Mouse (Mus musculus): ENCODE measurements around the gene Oas1h. TPM values are rescaled to one million over a fixed set of nuclear protein-coding genes. Genes with fewer than 3 reads are reported as not detected.

Gene Oas1h
- polyA plus RNA-seq, 1 experiment from 2014 or later = not detected

GRCm38 (mm10) chr5:120844713-120845112 is 16.5 kb upstream of the Oas1h start:
- H3K9me3 ChIP-seq (replicated peaks; ENCODE audit: control insufficient read depth, low read length) = no peaks in the 10 kb centered on the region
- H3K4me3 ChIP-seq (ENCODE audit: low read depth, low read length) = no peak overlapping the region
- WGBS (ENCODE audit: insufficient replicate concordance) = 52% methylated on average over 3 of the region's 3 CpGs
- H3K9ac ChIP-seq (ENCODE audit: low read depth, low read length) = no peak overlapping the region
- no peaks in the 10 kb centered on the region for H3K36me3 ChIP-seq (ENCODE audit: control insufficient read depth, insufficient read depth)
- H3K27ac ChIP-seq (ENCODE audit: low read length) = no peak overlapping the region
- no peak for ATAC-seq (ENCODE audit: low read depth)
- no peaks in the 10 kb centered on the region for H3K4me1 ChIP-seq (ENCODE audit: control insufficient read depth, low read depth, low read length)
- H3K27me3 ChIP-seq (ENCODE audit: control insufficient read depth, insufficient read depth, low read depth, low read length) = no peaks in the 10 kb centered on the region
- H3K4me2 ChIP-seq (ENCODE audit: low read depth, low read length) = no peak overlapping the region

GRCm38 (mm10) chr5:120847067-120847466 is 14.2 kb upstream of the Oas1h start, which contains the start of gene Oas1f:
Gene Oas1f, plus strand, starts transcription at chr5:120847367.
- Histone ChIP-seq H3K27ac (ENCODE audit: low read length) (no peak within 1 kb of the TSS), H3K4me2 (ENCODE audit: low read depth, low read length) (no peak within 1 kb of the TSS), H3K4me3 (ENCODE audit: low read depth, low read length) (no peak within 1 kb of the TSS), H3K9ac (ENCODE audit: low read depth, low read length) (no peak within 1 kb of the TSS), H3K36me3 (ENCODE audit: control insufficient read depth, insufficient read depth) (no peaks in the 10 kb centered on the region), H3K9me3 (replicated peaks; ENCODE audit: control insufficient read depth, low read length) (no peaks in the 10 kb centered on the region), H3K4me1 (ENCODE audit: control insufficient read depth, low read depth, low read length) (no peaks in the 10 kb centered on the region), H3K27me3 (ENCODE audit: control insufficient read depth, insufficient read depth, low read depth, low read length) (no peaks in the 10 kb centered on the region)
- 44% methylated on average over 4 of the region's 4 CpGs for WGBS (ENCODE audit: insufficient replicate concordance)
- ATAC-seq (ENCODE audit: low read depth) = no peak

- no peak overlapping the region for H3K9ac ChIP-seq (ENCODE audit: low read depth, low read length)
- ATAC-seq (ENCODE audit: low read depth) = no peak
- H3K27me3 ChIP-seq (ENCODE audit: control insufficient read depth, insufficient read depth, low read depth, low read length) = no peaks in the 10 kb centered on the region
- no peaks in the 10 kb centered on the region for H3K4me1 ChIP-seq (ENCODE audit: control insufficient read depth, low read depth, low read length)
- H3K4me3 ChIP-seq (ENCODE audit: low read depth, low read length) = no peak overlapping the region
- WGBS (ENCODE audit: insufficient replicate concordance) = 50% methylated on average over 3 of the region's 3 CpGs
- H3K9me3 ChIP-seq (replicated peaks; ENCODE audit: control insufficient read depth, low read length) = no peaks in the 10 kb centered on the region
- no peak overlapping the region for H3K4me2 ChIP-seq (ENCODE audit: low read depth, low read length)
- no peaks in the 10 kb centered on the region for H3K36me3 ChIP-seq (ENCODE audit: control insufficient read depth, insufficient read depth)
- no peak overlapping the region for H3K27ac ChIP-seq (ENCODE audit: low read length)
Observed at GRCm38 (mm10) chr5:120849601-120850136, 11.6 kb upstream of the Oas1h start.

GRCm38 (mm10) chr5:120859241-120859640 is 2.0 kb upstream of the Oas1h start:
- Histone ChIP-seq H3K9me3 (replicated peaks; ENCODE audit: control insufficient read depth, low read length) (no peaks in the 10 kb centered on the region), H3K4me1 (ENCODE audit: control insufficient read depth, low read depth, low read length) (no peaks in the 10 kb centered on the region), H3K9ac (ENCODE audit: low read depth, low read length) (no peak overlapping the region), H3K36me3 (ENCODE audit: control insufficient read depth, insufficient read depth) (no peaks in the 10 kb centered on the region), H3K27ac (ENCODE audit: low read length) (no peak overlapping the region), H3K27me3 (ENCODE audit: control insufficient read depth, insufficient read depth, low read depth, low read length) (no peaks in the 10 kb centered on the region), H3K4me2 (ENCODE audit: low read depth, low read length) (no peak overlapping the region), H3K4me3 (ENCODE audit: low read depth, low read length) (no peak overlapping the region)
- ATAC-seq (ENCODE audit: low read depth) = no peak
- 49% methylated on average over 2 of the region's 2 CpGs for WGBS (ENCODE audit: insufficient replicate concordance)

DNA sequence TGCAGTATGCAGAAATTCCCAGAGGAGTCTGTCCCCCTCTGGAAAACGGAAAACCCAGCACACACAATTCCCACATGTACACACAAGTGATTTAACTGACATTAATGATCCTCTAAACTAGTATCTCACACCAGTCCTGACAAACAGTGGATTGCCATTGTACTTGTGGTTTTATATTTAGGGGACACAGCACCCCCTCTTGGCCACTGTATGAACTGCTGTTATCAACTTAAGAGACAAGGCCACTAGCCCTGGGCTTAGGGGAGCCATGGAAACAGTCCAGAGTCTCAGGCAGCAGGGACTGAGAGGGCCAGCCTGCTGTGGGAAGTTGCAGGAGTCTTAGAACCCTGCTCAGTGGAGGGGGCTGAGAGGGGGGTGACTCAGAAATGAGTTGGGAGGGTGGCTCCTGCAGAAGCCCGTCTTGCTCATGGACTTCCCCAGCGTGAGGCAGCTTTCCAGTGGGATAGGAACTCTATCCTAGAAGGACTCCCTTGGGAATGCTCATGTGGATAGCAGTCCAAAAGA is 4.2 kb downstream of the Oas1h start:
- Histone ChIP-seq H3K36me3 (ENCODE audit: control insufficient read depth, insufficient read depth) (no peaks in the 10 kb centered on the region), H3K4me2 (ENCODE audit: low read depth, low read length) (no peak overlapping the region), H3K27me3 (ENCODE audit: control insufficient read depth, insufficient read depth, low read depth, low read length) (no peaks in the 10 kb centered on the region), H3K27ac (ENCODE audit: low read length) (no peak overlapping the region), H3K9ac (ENCODE audit: low read depth, low read length) (no peak overlapping the region), H3K4me3 (ENCODE audit: low read depth, low read length) (no peak overlapping the region), H3K4me1 (ENCODE audit: control insufficient read depth, low read depth, low read length) (no peaks in the 10 kb centered on the region), H3K9me3 (replicated peaks; ENCODE audit: control insufficient read depth, low read length) (no peaks in the 10 kb centered on the region)
- no peak for ATAC-seq (ENCODE audit: low read depth)
- WGBS (ENCODE audit: insufficient replicate concordance) = 48% methylated on average over 3 of the region's 3 CpGs

GRCm38 (mm10) chr5:120869436-120870015 is 8.3 kb downstream of the Oas1h start:
- no peak overlapping the region for H3K4me3 ChIP-seq (ENCODE audit: low read depth, low read length)
- no peak overlapping the region for H3K27ac ChIP-seq (ENCODE audit: low read length)
- ATAC-seq (ENCODE audit: low read depth) = no peak
- no peak overlapping the region for H3K4me2 ChIP-seq (ENCODE audit: low read depth, low read length)
- no peaks in the 10 kb centered on the region for H3K4me1 ChIP-seq (ENCODE audit: control insufficient read depth, low read depth, low read length)
- WGBS (ENCODE audit: insufficient replicate concordance) = 52% methylated on average over 7 of the region's 7 CpGs
- H3K9me3 ChIP-seq (replicated peaks; ENCODE audit: control insufficient read depth, low read length) = no peaks in the 10 kb centered on the region
- H3K9ac ChIP-seq (ENCODE audit: low read depth, low read length) = no peak overlapping the region
- no peaks in the 10 kb centered on the region for H3K36me3 ChIP-seq (ENCODE audit: control insufficient read depth, insufficient read depth)
- no peaks in the 10 kb centered on the region for H3K27me3 ChIP-seq (ENCODE audit: control insufficient read depth, insufficient read depth, low read depth, low read length)

DNA sequence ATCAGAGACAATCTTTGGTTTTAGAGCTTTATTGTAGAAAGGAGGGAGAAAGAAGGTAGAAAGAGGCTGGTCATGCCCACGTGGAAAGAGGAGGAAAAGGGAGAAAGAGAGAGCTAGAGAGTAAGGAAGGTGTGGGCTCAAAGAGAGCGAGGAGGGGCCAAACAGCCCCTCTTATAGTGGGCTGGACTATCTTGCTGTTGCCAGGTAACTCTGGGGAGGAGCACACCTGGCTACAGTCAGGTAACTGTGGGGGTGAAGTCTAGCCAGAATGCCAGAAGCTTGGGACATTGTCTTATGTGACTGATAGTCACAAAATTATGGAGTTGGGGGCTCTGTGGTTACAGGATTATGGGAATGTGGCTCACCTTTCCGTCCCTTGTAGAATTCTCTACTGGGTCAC is 8.9 kb downstream of the Oas1h start:
- Histone ChIP-seq H3K9me3 (replicated peaks; ENCODE audit: control insufficient read depth, low read length) (no peaks in the 10 kb centered on the region), H3K9ac (ENCODE audit: low read depth, low read length) (no peak overlapping the region), H3K4me1 (ENCODE audit: control insufficient read depth, low read depth, low read length) (no peaks in the 10 kb centered on the region), H3K27ac (ENCODE audit: low read length) (no peak overlapping the region), H3K4me3 (ENCODE audit: low read depth, low read length) (no peak overlapping the region), H3K4me2 (ENCODE audit: low read depth, low read length) (no peak overlapping the region), H3K27me3 (ENCODE audit: control insufficient read depth, insufficient read depth, low read depth, low read length) (no peaks in the 10 kb centered on the region), H3K36me3 (ENCODE audit: control insufficient read depth, insufficient read depth) (no peaks in the 10 kb centered on the region)
- no peak for ATAC-seq (ENCODE audit: low read depth)
- 41% methylated on average over 3 of the region's 3 CpGs for WGBS (ENCODE audit: insufficient replicate concordance)

- H3K36me3 ChIP-seq (ENCODE audit: control insufficient read depth, insufficient read depth) = no peaks in the 10 kb centered on the region
- 66% methylated on average over 7 of the region's 7 CpGs for WGBS (ENCODE audit: insufficient replicate concordance)
- no peak for ATAC-seq (ENCODE audit: low read depth)
- no peak overlapping the region for H3K4me2 ChIP-seq (ENCODE audit: low read depth, low read length)
- no peaks in the 10 kb centered on the region for H3K27me3 ChIP-seq (ENCODE audit: control insufficient read depth, insufficient read depth, low read depth, low read length)
- no peaks in the 10 kb centered on the region for H3K9me3 ChIP-seq (replicated peaks; ENCODE audit: control insufficient read depth, low read length)
- H3K27ac ChIP-seq (ENCODE audit: low read length) = no peak overlapping the region
- H3K9ac ChIP-seq (ENCODE audit: low read depth, low read length) = no peak overlapping the region
- H3K4me3 ChIP-seq (ENCODE audit: low read depth, low read length) = no peak overlapping the region
- no peaks in the 10 kb centered on the region for H3K4me1 ChIP-seq (ENCODE audit: control insufficient read depth, low read depth, low read length)
Observed at GRCm38 (mm10) chr5:120870782-120871181, 9.6 kb downstream of the Oas1h start.

- Histone ChIP-seq H3K9ac (ENCODE audit: low read depth, low read length) (no peak overlapping the region), H3K4me2 (ENCODE audit: low read depth, low read length) (no peak overlapping the region), H3K27ac (ENCODE audit: low read length) (no peak overlapping the region), H3K4me1 (ENCODE audit: control insufficient read depth, low read depth, low read length) (no peaks in the 10 kb centered on the region), H3K36me3 (ENCODE audit: control insufficient read depth, insufficient read depth) (no peaks in the 10 kb centered on the region), H3K9me3 (replicated peaks; ENCODE audit: control insufficient read depth, low read length) (no peaks in the 10 kb centered on the region), H3K4me3 (ENCODE audit: low read depth, low read length) (no peak overlapping the region), H3K27me3 (ENCODE audit: control insufficient read depth, insufficient read depth, low read depth, low read length) (no peaks in the 10 kb centered on the region)
- ATAC-seq (ENCODE audit: low read depth) = no peak
- 27% methylated on average over 2 of the region's 2 CpGs for WGBS (ENCODE audit: insufficient replicate concordance)
Observed at GRCm38 (mm10) chr5:120871469-120871868, 10.2 kb downstream of the Oas1h start.
